Mouse (Mus musculus): ENCODE measurements around the gene Erbb2. TPM values are rescaled to one million over a fixed set of nuclear protein-coding genes. Genes with fewer than 3 reads are reported as not detected.

Erbb2 gene
- 0.22 TPM for polyA plus RNA-seq (2017; shearing (Covaris generic))

DNA sequence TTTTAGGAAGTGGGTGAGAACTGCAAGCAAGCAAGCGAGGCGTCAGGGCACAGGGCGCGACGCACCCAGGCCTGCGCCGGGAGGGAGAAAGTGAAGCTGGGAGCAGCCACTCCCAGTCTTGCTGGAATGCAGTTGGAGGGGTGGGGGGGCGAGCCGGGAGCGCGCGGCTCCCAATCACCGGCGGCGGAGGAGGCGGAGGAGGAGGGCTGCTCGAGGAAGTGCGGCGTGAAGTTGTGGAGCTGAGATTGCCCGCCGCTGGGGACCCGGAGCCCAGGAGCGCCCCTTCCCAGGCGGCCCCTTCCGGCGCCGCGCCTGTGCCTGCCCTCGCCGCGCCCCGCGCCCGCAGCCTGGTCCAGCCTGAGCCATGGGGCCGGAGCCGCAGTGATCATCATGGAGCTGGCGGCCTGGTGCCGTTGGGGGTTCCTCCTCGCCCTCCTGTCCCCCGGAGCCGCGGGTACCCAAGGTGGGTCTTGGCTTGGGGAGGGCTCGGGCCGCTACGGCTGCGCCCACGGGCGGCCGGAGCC, at the start of gene Erbb2:
Erbb2 (plus strand) TSS at position 198 of the 524 bp plus-strand sequence.

DNA sequence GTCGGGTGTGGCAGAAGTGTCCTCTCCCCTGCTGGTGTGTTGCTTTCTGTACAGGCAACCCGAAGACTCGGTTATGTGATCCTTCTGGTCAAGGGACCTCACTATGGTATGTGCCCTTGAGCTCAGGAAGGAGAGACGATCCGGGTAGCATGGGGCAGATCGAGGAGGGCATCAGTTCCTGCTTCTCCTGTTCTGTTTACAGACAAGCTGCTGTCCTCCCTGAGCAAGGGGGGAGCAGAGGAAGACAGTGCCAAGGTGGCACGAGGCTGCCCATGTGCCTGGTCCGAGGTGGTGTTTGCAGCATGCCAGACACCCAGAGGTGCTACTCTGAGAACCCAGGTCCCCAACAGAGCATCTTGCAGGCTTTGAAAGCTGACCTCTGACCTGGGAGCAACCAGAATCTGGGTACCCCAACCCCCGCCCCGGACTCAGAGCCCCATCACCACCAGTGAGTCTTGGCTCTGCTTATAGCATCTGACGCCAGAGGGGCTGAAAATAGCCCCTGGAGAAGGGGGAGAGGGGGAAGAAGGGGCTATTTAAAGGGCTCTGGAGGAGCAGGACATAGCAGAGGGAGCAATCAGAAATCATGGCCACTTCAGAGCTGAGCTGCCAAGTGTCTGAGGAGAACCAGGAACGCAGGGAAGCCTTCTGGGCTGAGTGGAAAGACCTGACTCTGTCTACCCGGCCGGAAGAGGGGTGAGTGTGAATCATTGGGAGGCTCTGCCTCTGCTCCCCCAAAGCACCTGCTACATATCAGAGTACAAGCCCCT, 28.8 kb upstream of the Erbb2 start, which contains the start of gene Tcap:
Tcap (plus strand) TSS at position 551 of the 770 bp plus-strand sequence.

DNA sequence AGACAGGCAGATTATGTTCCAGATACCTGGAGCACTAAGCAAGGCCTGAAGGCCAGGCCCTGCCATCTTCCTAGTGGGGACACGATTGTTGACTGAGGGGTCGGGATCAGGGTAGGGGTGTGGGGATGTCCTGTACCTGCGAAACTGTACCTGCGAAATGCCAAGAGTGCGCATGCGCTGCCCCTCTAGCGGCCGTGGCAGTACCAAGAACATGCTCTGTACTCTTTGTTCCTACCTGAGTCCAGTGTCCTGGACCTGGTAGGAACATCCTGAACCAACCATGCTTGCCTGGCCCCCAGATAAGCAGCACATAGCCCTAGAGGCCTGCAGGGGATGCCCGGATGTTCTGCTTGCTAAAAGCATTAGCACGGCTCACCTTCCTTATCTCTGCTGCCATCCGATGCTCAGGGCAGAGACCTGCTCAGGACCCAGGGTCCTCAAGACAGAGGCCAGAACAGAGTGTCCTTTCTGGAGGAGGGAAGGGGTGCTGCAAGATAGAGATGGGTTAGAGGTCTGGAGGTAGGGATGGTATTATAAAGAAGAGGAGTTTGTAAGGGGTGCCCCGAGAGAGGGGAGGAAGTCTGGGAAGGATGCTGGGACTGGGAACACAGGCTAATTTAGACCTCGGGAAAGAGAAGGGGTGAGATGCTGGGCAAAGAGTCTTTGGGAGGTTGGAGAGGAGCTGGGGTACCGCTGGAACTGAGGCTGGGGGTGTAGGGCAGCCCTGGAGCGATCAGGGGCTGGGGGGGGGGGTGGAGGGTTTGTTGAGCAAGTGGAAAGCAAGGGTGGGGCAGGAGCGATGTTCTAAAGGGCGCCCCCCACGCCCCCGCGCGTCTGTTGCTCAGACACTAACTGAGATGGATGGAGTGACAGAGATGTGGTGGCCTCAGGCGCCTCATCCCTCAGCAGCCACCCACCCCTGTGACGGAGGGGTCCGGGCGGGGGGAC, 26.4 kb upstream of the Erbb2 start, which contains the start of gene Pnmt:
Pnmt (plus strand) TSS at position 813 of the 948 bp plus-strand sequence.

DNA sequence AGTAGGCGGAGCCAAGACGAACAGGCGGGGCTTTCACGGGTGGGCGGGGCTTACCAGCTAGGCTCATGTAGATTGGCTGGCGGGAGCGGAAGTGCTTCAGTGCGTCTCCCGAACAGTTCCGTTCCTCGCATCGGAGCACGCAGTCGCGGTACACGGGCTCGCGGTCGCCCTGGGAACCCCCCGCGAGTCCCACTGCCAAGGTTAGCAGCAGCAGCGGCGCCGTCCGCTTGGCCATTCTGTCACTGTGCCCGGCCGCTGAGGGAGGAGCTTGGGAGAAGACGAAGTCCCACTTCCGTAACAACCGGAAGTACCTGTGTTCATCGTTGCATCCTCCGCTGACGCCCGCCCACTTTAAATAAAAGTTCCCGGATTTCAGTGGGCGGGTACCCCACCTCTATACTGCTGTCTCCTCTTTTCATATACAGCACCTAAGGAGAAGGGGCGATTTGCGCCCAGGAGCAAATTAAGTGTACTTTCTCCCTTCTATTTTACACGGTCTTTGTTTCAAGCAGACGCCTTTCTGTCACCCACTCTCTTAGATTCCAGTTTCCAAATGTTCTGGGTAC, 12.0 kb upstream of the Erbb2 start, which contains the start of gene Pgap3:
Pgap3 (minus strand) TSS at position 330 of the 566 bp plus-strand sequence.

DNA sequence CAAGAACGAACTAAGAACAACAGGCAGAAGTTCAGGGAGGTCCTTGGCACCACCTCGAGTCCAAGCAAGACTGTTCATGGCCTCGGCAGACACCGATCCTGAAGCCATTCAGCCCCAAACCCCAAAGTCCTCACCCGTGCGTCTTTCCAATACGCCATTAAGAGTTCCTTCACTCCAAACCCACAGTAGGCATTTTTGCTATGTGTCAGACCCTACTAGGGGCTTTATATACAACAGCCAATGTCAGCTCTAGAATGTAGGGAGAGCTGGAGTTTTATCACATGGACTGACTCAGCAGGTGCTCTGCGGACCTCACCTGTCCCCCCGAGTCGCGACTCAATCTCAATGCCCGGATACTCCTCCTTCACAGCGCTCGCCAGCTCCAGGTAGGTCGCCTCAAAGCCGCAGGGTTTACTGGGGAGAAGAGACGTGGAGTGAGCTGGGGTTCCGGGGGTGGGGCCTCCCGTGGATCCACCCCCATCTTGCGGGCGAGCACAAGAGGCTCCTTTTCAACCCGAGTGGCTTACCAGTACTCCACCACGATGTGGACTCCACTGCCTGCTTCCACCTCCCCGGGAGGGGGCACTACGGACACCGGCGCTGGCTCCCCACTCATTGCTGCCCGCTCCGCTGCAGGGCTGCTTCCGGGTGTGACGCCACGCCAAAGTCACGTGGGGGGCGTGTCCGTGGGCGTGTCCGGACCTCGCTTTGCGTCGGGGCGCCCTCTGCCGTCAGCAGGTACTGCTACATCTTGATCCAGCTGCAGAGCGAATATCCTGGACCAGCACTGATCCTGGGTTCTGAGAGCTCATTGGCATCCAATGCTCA, 26.3 kb downstream of the Erbb2 start, which contains the start of gene Mien1:
Mien1 (minus strand) TSS at position 661 of the 828 bp plus-strand sequence.

DNA sequence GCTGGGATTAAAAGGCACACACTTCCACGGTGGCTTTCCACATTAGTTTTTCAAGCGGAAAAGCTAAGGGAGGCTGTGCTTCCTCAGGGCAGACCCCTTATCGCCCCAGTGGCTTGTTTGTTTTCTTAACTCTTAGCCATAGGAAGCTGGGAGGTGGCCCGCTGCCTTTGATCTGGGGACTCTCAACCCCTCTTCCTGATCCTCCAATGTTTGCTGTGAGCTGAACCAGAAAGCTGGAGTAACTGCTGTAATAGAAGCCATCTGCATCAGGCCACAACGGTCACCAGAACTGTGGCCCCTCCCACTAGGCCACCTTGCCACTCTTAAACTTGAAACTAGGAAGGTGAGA, 33.9 kb downstream of the Erbb2 start, which contains the start of gene Grb7:
Grb7 (plus strand) TSS at position 182 of the 349 bp plus-strand sequence.

Other genes starting within 250 kb of the Erbb2 start
- 41.4 TPM for gene Med1, start 219.2 kb upstream of the Erbb2 start, polyA plus RNA-seq (2017; shearing (Covaris generic))
- 21.1 TPM for gene Cdk12, start 209.4 kb upstream of the Erbb2 start, polyA plus RNA-seq (2017; shearing (Covaris generic))
- gene Neurod2, start 82.8 kb upstream of the Erbb2 start, polyA plus RNA-seq (2017; shearing (Covaris generic)): 0.13 TPM
- not detected for gene Ppp1r1b, start 64.1 kb upstream of the Erbb2 start, polyA plus RNA-seq (2017; shearing (Covaris generic))
- 64.0 TPM for gene Stard3, start 54.1 kb upstream of the Erbb2 start, polyA plus RNA-seq (2017; shearing (Covaris generic))
- gene Tcap, start 28.7 kb upstream of the Erbb2 start, polyA plus RNA-seq (2017; shearing (Covaris generic)): 0.25 TPM
- not detected for gene Pnmt, start 26.0 kb upstream of the Erbb2 start, polyA plus RNA-seq (2017; shearing (Covaris generic))
- 12.2 TPM for gene Pgap3, start 12.0 kb upstream of the Erbb2 start, polyA plus RNA-seq (2017; shearing (Covaris generic))
- 166 TPM for gene Mien1, start 26.5 kb downstream of the Erbb2 start, polyA plus RNA-seq (2017; shearing (Covaris generic))
- 5.1 TPM for gene Grb7, start 33.9 kb downstream of the Erbb2 start, polyA plus RNA-seq (2017; shearing (Covaris generic))
- gene Ikzf3, start 133.6 kb downstream of the Erbb2 start, polyA plus RNA-seq (2017; shearing (Covaris generic)): 94.7 TPM
- 5.4 TPM for gene Zpbp2, start 138.6 kb downstream of the Erbb2 start, polyA plus RNA-seq (2017; shearing (Covaris generic))
- gene Ormdl3, start 174.9 kb downstream of the Erbb2 start, polyA plus RNA-seq (2017; shearing (Covaris generic)): 58.5 TPM
- gene Lrrc3c, start 185.8 kb downstream of the Erbb2 start, polyA plus RNA-seq (2017; shearing (Covaris generic)): not detected
- gene Gm12355, start 213.2 kb downstream of the Erbb2 start, polyA plus RNA-seq (2017; shearing (Covaris generic)): 4.3 TPM
- not detected for gene Gsdma3, start 213.9 kb downstream of the Erbb2 start, polyA plus RNA-seq (2017; shearing (Covaris generic))
- not detected for gene Gsdma2, start 234.3 kb downstream of the Erbb2 start, polyA plus RNA-seq (2017; shearing (Covaris generic))

Data from CD4-positive, CD25-positive, alpha-beta regulatory T cell (primary cell).